8 mouse cellular contexts compared by ENCODE assay signal in genomic region chr9:75313832-75314516, GRCm38 (mm10). TPM values are rescaled to one million over a fixed set of nuclear protein-coding genes. Genes with fewer than 3 reads are reported as not detected.
DNase-seq lines count a peak whose midpoint lies in the region; ATAC-seq and TF ChIP-seq lines count a peak whose summit lies in the region.

No protein-coding gene starts in this region.

- peak overlapping the region; percentile 79 for H3K4me3 ChIP-seq in forebrain, postnatal 0 days (ENCODE audit: low read depth, low read length)
- peak overlapping the region; percentile 59 for H3K4me3 ChIP-seq in lung, postnatal 0 days (ENCODE audit: low read depth, low read length)

- WGBS in forebrain, postnatal 0 days = 3% methylated on average over 48 of the region's 52 CpGs
- 6% methylated on average over 36 of the region's 52 CpGs for WGBS in lung, postnatal 0 days

- H3K27ac ChIP-seq in forebrain, postnatal 0 days (ENCODE audit: low read depth, low read length) = peak overlapping the region; percentile 88
- H3K27ac ChIP-seq in lung, postnatal 0 days (ENCODE audit: low read length) = 0 out of 2 replicates have a peak overlapping the region, but pooled peaks have one; percentile 9

- no peaks in the 10 kb centered on the region for H3K9me3 ChIP-seq in forebrain, postnatal 0 days (ENCODE audit: low read length)
- H3K9me3 ChIP-seq in lung, postnatal 0 days (ENCODE audit: low read length) = no peaks in the 10 kb centered on the region

- H3K27me3 ChIP-seq in forebrain, postnatal 0 days (ENCODE audit: insufficient read depth, low read length) = no peaks in the 10 kb centered on the region
- H3K27me3 ChIP-seq in lung, postnatal 0 days (replicated peaks; ENCODE audit: insufficient read depth, low read length) = no peaks in the 10 kb centered on the region

- peak; percentile 79 for DNase-seq in ES-CJ7 (ENCODE audit: low read depth, low spot score)
- peak; percentile 84 for DNase-seq in forebrain, postnatal 0 days
- DNase-seq in heart, postnatal 4 days = peak; percentile 87
- DNase-seq in layer of hippocampus, postnatal 10 days (ENCODE audit: low spot score in 2 of 2) = peak; percentile 80 to 87
- DNase-seq in lung, postnatal 0 days (ENCODE audit: low spot score) = peak; percentile 70
- DNase-seq in ovary, postnatal 14 days (ENCODE audit: low spot score) = peak; percentile 71
- peak; percentile 85 for DNase-seq in thymus, postnatal 25 days

- TF ChIP-seq EP300 in lung, postnatal 0 days (IDR thresholded peaks at IDR 0.05) = no peak

- TF ChIP-seq CTCF in forebrain, postnatal 0 days (IDR thresholded peaks at IDR 0.05; ENCODE audit: low read depth) = peak; percentile 36
- peak; percentile 20 for TF ChIP-seq CTCF in lung, postnatal 0 days (IDR thresholded peaks at IDR 0.05)

- peak overlapping the region; percentile 80 for H3K9ac ChIP-seq in forebrain, postnatal 0 days
- peak overlapping the region; percentile 50; the same call in 1 of the 2 replicates for H3K9ac ChIP-seq in lung, postnatal 0 days (replicated peaks; ENCODE audit: low read depth)

- peaks cover 12% of the 10 kb centered on the region for H3K4me1 ChIP-seq in forebrain, postnatal 0 days (ENCODE audit: insufficient read depth)
- H3K4me1 ChIP-seq in lung, postnatal 0 days (ENCODE audit: insufficient read depth, low read depth, low read length) = no peaks in the 10 kb centered on the region

- peaks cover 4% of the 10 kb centered on the region; the same call in 1 of the 2 replicates for H3K36me3 ChIP-seq in forebrain, postnatal 0 days (ENCODE audit: insufficient read depth)
- H3K36me3 ChIP-seq in lung, postnatal 0 days (ENCODE audit: insufficient read depth, low read length) = no peaks in the 10 kb centered on the region

- H3K4me2 ChIP-seq in forebrain, postnatal 0 days (ENCODE audit: low read depth) = peak overlapping the region; percentile 76
- peak overlapping the region; percentile 87 for H3K4me2 ChIP-seq in lung, postnatal 0 days (replicated peaks; ENCODE audit: low read depth, low read length)

- ATAC-seq in cerebellum, adult (ENCODE audit: insufficient number of reproducible peaks, low FRiP score, low TSS enrichment) = peak; percentile 71
- peak; percentile 92 for ATAC-seq in forebrain, postnatal 0 days
- peak; percentile 82 for ATAC-seq in lung, postnatal 0 days

RNA-seq across cellular contexts. Expression of gene Gnb5, which starts 7.9 kb away (rescaled TPM):
- 73.2 TPM in 2 replicates for total RNA-seq in forebrain, postnatal 0 days (2014; rRNA removed)
- 80.0 and 91.4 TPM in 2 replicates for polyA plus RNA-seq in forebrain, postnatal 0 days (2015; fragmentation: Nextera tagmentation; extraction: Ambion mirVana)
- total RNA-seq in heart, postnatal 4 days (2021) = 10 to 100 TPM; 41.6 to 43.1 TPM
- 100 to 1,000 TPM; 105 to 110 TPM for total RNA-seq in layer of hippocampus, postnatal 10 days (2021)
- 10.7 and 11.5 TPM in 2 replicates for polyA plus RNA-seq in lung, postnatal 0 days (2015; fragmentation: Nextera tagmentation; extraction: Ambion mirVana)

RNA-seq across cellular contexts. Expression of gene Bcl2l10, which starts 33.6 kb away (rescaled TPM):
- not detected in 2 replicates for total RNA-seq in forebrain, postnatal 0 days (2014; rRNA removed)
- polyA plus RNA-seq in forebrain, postnatal 0 days (2015; fragmentation: Nextera tagmentation; extraction: Ambion mirVana) = not detected in 2 replicates
- under 1 TPM in 1 of 2 experiments, not detected in 1; 0.21 TPM for total RNA-seq in heart, postnatal 4 days (2021)
- not detected for total RNA-seq in layer of hippocampus, postnatal 10 days (2021)
- polyA plus RNA-seq in lung, postnatal 0 days (2015; fragmentation: Nextera tagmentation; extraction: Ambion mirVana) = 0.11 and 0.13 TPM in 2 replicates

Comparison
In these comparisons a context has a peak if more than half of its experiments do, and no peak if none do; other contexts are left out.
1. Peak in every context shown above with its lines: DNase-seq, ATAC-seq, H3K4me3 ChIP-seq and H3K27ac ChIP-seq.